Mouse (Mus musculus): Measurements from ENCODE around the gene Mecom. TPM values are rescaled to one million over a fixed set of nuclear protein-coding genes. Genes with fewer than 3 reads are reported as not detected.

Gene Mecom
- polyA plus RNA-seq, 1 experiment: 4.3 TPM

DNA sequence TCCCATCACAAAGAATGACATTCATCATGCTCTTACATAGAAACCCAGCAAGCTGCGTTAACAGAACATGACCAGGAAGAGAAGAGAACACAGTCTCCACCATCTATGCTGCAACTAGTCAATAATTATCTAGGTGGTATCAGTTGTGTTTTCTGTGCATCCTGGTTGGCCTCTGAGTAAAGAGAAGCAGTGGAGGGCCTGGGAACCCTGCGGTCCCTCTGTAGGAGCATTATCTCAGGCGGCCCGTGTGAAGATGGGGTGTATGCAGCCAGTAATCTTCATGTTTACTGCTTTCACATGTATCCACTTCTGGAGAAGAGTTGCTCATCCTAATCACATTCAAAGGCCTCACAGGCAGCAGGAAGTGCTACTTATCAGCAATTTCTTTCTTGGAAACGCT lies 407.5 kb downstream of the Mecom start:
- no peak for DNase-seq
- Histone ChIP-seq H3K4me1 (ENCODE audit: control insufficient read depth, insufficient read depth, low read length) (no peaks in the 10 kb centered on the region), H3K27me3 (ENCODE audit: control insufficient read depth, insufficient read depth, low read length) (no peaks in the 10 kb centered on the region), H3K27ac (ENCODE audit: insufficient read depth, low read length) (no peak overlapping the region), H3K4me3 (replicated peaks; ENCODE audit: insufficient read depth, low read depth, low read length) (no peak overlapping the region)
- WGBS: 90% methylated on average over 5 of the region's 5 CpGs
- no peak for TF ChIP-seq POLR2A (IDR thresholded peaks at IDR 0.05; ENCODE audit: borderline replicate concordance, insufficient read depth, low read length)
- no peak for TF ChIP-seq CTCF (IDR thresholded peaks at IDR 0.05; ENCODE audit: borderline replicate concordance, insufficient read depth, low read depth, low read length)

DNA sequence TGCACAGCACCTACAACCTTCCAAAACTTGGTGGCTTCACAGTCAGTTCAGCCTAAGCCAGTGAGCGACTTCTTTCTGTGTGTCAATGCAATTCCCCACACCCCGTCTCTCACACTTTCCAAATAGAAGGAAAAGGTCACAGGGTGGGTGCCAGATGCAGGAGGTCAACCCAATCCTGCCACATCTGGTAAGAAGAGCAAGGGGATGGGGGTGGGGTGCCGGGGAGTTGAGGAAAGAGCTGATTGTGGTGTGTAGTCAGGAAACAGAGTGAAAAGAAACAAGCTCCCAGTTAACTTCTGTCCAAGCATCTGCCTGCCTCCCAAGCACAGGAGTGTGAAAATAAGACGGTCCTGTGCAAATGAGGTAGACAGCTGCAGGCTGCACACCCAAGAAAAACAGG lies 408.1 kb downstream of the Mecom start:
- no peak overlapping the region for H3K4me3 ChIP-seq (replicated peaks; ENCODE audit: insufficient read depth, low read depth, low read length)
- H3K27me3 ChIP-seq (ENCODE audit: control insufficient read depth, insufficient read depth, low read length): no peaks in the 10 kb centered on the region
- TF ChIP-seq POLR2A (IDR thresholded peaks at IDR 0.05; ENCODE audit: borderline replicate concordance, insufficient read depth, low read length) (no peak), CTCF (IDR thresholded peaks at IDR 0.05; ENCODE audit: borderline replicate concordance, insufficient read depth, low read depth, low read length) (no peak)
- no peak overlapping the region for H3K27ac ChIP-seq (ENCODE audit: insufficient read depth, low read length)
- WGBS: 89% methylated on average over 4 of the region's 4 CpGs
- H3K4me1 ChIP-seq (ENCODE audit: control insufficient read depth, insufficient read depth, low read length): no peaks in the 10 kb centered on the region
- DNase-seq: no peak

DNA sequence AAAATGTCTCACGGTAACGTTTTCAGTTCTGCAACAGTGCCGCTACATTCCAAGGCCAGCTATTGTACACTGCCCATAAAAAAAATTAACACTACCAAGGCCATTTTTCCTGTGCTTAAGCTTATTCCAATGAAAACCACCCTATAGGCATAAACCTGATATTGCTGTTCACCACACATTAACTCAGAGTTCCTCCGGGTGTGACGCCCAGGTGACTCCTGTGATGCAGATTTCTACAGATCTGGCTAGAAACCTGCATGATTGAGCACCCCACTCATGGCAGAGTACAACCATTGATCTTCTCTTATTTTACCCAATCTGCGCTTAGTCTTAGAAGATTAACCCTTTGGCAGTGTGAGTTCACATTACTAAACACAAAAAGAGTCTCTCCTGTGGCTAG lies 409.2 kb downstream of the Mecom start:
- TF ChIP-seq CTCF (IDR thresholded peaks at IDR 0.05; ENCODE audit: borderline replicate concordance, insufficient read depth, low read depth, low read length): no peak
- no peak for TF ChIP-seq POLR2A (IDR thresholded peaks at IDR 0.05; ENCODE audit: borderline replicate concordance, insufficient read depth, low read length)
- no peak for DNase-seq
- H3K4me3 ChIP-seq (replicated peaks; ENCODE audit: insufficient read depth, low read depth, low read length): no peak overlapping the region
- H3K4me1 ChIP-seq (ENCODE audit: control insufficient read depth, insufficient read depth, low read length): no peaks in the 10 kb centered on the region
- 93% methylated on average over 6 of the region's 6 CpGs for WGBS
- H3K27me3 ChIP-seq (ENCODE audit: control insufficient read depth, insufficient read depth, low read length): no peaks in the 10 kb centered on the region
- H3K27ac ChIP-seq (ENCODE audit: insufficient read depth, low read length): no peak overlapping the region

DNA sequence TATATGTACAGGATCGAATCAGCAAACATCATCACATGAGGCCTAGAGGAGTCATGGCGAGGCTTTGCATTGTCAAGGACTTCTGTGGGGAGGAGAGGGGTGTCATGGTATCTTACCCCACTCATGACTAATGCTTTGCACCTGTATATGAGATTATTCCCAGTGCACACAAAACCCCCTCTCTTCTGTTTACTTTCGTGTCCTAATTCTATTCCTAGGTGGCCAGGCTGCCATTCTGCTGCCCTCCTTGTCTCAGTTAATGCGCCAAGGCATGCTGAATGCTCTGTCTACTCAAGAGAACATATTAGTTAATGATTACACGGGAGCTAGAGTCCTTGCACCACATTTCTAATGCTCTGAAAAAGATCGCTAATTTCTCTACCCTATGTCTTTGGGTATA lies 412.0 kb downstream of the Mecom start:
- 79% methylated on average over 6 of the region's 6 CpGs for WGBS
- H3K4me1 ChIP-seq (ENCODE audit: control insufficient read depth, insufficient read depth, low read length): no peaks in the 10 kb centered on the region
- TF ChIP-seq POLR2A (IDR thresholded peaks at IDR 0.05; ENCODE audit: borderline replicate concordance, insufficient read depth, low read length): no peak
- TF ChIP-seq CTCF (IDR thresholded peaks at IDR 0.05; ENCODE audit: borderline replicate concordance, insufficient read depth, low read depth, low read length): no peak
- no peaks in the 10 kb centered on the region for H3K27me3 ChIP-seq (ENCODE audit: control insufficient read depth, insufficient read depth, low read length)
- no peak overlapping the region for H3K27ac ChIP-seq (ENCODE audit: insufficient read depth, low read length)
- no peak for DNase-seq
- H3K4me3 ChIP-seq (replicated peaks; ENCODE audit: insufficient read depth, low read depth, low read length): no peak overlapping the region

DNA sequence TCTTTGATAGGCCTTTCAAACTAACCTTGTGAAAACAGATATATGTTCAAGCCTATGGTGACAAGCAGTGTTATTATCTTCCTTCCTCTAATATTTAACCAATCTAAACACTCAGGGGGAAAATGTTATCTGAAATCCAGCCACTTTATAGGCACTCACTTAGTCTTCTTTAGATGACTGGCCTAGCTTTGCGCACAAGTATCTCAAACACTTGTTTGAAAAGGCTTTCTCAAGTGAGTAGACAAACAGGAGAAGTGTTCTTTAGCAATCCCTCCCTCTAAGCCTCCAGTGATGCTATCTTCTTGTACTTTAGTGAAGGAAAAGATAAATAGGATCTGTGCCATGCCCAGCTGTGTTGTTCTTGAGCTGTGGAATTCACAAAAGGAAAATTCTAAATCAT lies 412.7 kb downstream of the Mecom start:
- H3K27ac ChIP-seq (ENCODE audit: insufficient read depth, low read length): no peak overlapping the region
- 100% methylated on average over 1 of the region's 1 CpGs for WGBS
- H3K4me1 ChIP-seq (ENCODE audit: control insufficient read depth, insufficient read depth, low read length): no peaks in the 10 kb centered on the region
- no peak for TF ChIP-seq CTCF (IDR thresholded peaks at IDR 0.05; ENCODE audit: borderline replicate concordance, insufficient read depth, low read depth, low read length)
- TF ChIP-seq POLR2A (IDR thresholded peaks at IDR 0.05; ENCODE audit: borderline replicate concordance, insufficient read depth, low read length): no peak
- no peaks in the 10 kb centered on the region for H3K27me3 ChIP-seq (ENCODE audit: control insufficient read depth, insufficient read depth, low read length)
- DNase-seq: no peak
- no peak overlapping the region for H3K4me3 ChIP-seq (replicated peaks; ENCODE audit: insufficient read depth, low read depth, low read length)

DNA sequence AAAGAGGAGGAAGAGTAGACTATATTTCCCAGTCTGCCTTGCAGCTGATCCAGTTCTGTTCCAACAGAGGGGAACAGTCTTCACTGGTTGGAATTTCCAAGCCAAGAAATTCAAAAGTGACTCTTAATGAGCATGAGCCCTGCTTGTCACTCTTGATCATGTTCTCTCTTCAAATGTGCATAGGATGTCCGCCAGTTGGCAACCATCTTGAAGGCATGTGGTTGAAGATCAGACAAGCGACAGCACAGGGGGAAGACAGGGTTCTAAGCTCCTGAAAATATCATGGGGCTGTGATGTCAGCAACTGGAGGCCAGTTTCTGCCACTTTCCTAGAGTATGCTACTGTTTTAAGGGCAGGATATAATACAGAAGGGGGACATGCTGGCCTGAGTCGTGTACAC lies 414.8 kb downstream of the Mecom start:
- H3K4me1 ChIP-seq (ENCODE audit: control insufficient read depth, insufficient read depth, low read length): no peaks in the 10 kb centered on the region
- DNase-seq: no peak
- TF ChIP-seq POLR2A (IDR thresholded peaks at IDR 0.05; ENCODE audit: borderline replicate concordance, insufficient read depth, low read length): no peak
- no peak for TF ChIP-seq CTCF (IDR thresholded peaks at IDR 0.05; ENCODE audit: borderline replicate concordance, insufficient read depth, low read depth, low read length)
- no peak overlapping the region for H3K4me3 ChIP-seq (replicated peaks; ENCODE audit: insufficient read depth, low read depth, low read length)
- H3K27me3 ChIP-seq (ENCODE audit: control insufficient read depth, insufficient read depth, low read length): no peaks in the 10 kb centered on the region
- WGBS: 11% methylated on average over 3 of the region's 3 CpGs
- H3K27ac ChIP-seq (ENCODE audit: insufficient read depth, low read length): no peak overlapping the region

DNA sequence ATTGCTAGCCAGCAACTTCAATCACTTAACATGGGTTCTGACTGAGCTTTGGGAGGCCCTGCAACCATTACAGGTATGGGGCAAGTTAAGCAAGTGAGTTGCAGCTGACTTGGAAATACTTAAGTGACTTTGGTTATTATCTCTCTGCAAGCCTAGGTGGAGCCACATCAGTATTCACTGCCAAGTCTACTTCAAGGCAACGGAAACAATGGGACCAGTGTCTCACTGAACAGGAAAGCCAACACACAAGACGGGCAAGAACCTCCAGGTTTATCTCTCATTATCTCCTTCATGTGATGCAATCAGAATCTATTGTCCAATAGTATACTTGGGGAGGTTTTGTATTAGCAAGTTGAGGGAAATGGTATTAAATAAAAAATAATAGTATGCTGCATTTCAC lies 415.4 kb downstream of the Mecom start:
- Histone ChIP-seq H3K4me1 (ENCODE audit: control insufficient read depth, insufficient read depth, low read length) (no peaks in the 10 kb centered on the region), H3K27ac (ENCODE audit: insufficient read depth, low read length) (no peak overlapping the region), H3K4me3 (replicated peaks; ENCODE audit: insufficient read depth, low read depth, low read length) (no peak overlapping the region), H3K27me3 (ENCODE audit: control insufficient read depth, insufficient read depth, low read length) (no peaks in the 10 kb centered on the region)
- WGBS: 49% methylated on average over 2 of the region's 2 CpGs
- TF ChIP-seq POLR2A (IDR thresholded peaks at IDR 0.05; ENCODE audit: borderline replicate concordance, insufficient read depth, low read length): no peak
- no peak for TF ChIP-seq CTCF (IDR thresholded peaks at IDR 0.05; ENCODE audit: borderline replicate concordance, insufficient read depth, low read depth, low read length)
- DNase-seq: no peak

DNA sequence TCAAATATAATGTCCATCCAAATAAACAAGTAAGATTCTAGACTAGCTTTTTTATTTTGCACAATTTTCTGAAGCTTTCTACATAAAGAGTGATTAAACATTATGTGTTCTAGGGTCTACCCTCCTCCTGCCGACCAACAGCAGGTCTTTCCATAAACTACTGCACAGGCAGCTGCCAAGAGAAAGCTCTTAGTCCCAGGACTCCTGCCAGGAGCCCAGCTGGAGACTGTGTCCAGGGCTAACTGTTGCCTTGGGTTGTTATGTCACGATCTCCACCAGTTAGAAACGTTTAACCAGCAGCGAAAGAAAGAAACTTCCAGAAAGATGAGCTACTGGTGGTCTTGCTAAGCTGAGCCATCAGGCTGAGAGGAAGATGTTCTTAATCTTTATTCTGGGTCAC lies 417.3 kb downstream of the Mecom start:
- no peak for DNase-seq
- Histone ChIP-seq H3K4me3 (replicated peaks; ENCODE audit: insufficient read depth, low read depth, low read length) (no peak overlapping the region), H3K27ac (ENCODE audit: insufficient read depth, low read length) (no peak overlapping the region), H3K4me1 (ENCODE audit: control insufficient read depth, insufficient read depth, low read length) (no peaks in the 10 kb centered on the region), H3K27me3 (ENCODE audit: control insufficient read depth, insufficient read depth, low read length) (no peaks in the 10 kb centered on the region; the same call in 1 of the 2 replicates)
- TF ChIP-seq POLR2A (IDR thresholded peaks at IDR 0.05; ENCODE audit: borderline replicate concordance, insufficient read depth, low read length): no peak
- no peak for TF ChIP-seq CTCF (IDR thresholded peaks at IDR 0.05; ENCODE audit: borderline replicate concordance, insufficient read depth, low read depth, low read length)
- 7% methylated on average over 4 of the region's 4 CpGs for WGBS
